Mouse (Mus musculus) liver, adult 2 months (tissue): ENCODE results near the gene Cfap77. TPM values are rescaled to one million over a fixed set of nuclear protein-coding genes. Genes with fewer than 3 reads are reported as not detected.
A peak's percentile ranks its signal among the peaks of the same experiment; 100 is the strongest.

ENCODE experiments used
- DNase-seq: peaks from one replicate; pipeline ENCODE4 v3.0.0-alpha.2; 2011; ENCODE audit warnings: low read depth, low spot score; ENCODE audit errors: extremely low read depth
- H3K27ac ChIP-seq: fragments of 200-500 bp; replicated peaks from 2 replicates; pipeline ENCODE4 v1.5.1; 2012; ENCODE audit warnings: low read depth, mild to moderate bottlenecking, control low read depth, inconsistent platforms, low read length; ENCODE audit not compliant: insufficient read depth
- H3K27me3 ChIP-seq: fragments of 200-500 bp; 2 replicates; pipeline ENCODE4 v1.6.1; 2012; ENCODE audit warnings: mild to moderate bottlenecking, moderate library complexity, low read length, inconsistent platforms; ENCODE audit not compliant: control insufficient read depth, insufficient read depth
- H3K36me3 ChIP-seq: fragments of 200-500 bp; 2 replicates; pipeline ENCODE4 v1.6.1; 2012; ENCODE audit warnings: low read length, inconsistent platforms; ENCODE audit not compliant: control insufficient read depth, insufficient read depth
- H3K4me1 ChIP-seq: fragments of 200-500 bp; 2 replicates; pipeline ENCODE4 v1.6.1; 2011; ENCODE audit warnings: low read length; ENCODE audit not compliant: control insufficient read depth, insufficient read depth
- H3K4me3 ChIP-seq: fragments of 200-500 bp; 2 replicates; pipeline ENCODE4 v1.5.1; 2011; ENCODE audit warnings: low read depth, mild to moderate bottlenecking, control low read depth, low read length, moderate library complexity; ENCODE audit not compliant: insufficient read depth
- H3K79me2 ChIP-seq: fragments of 200-500 bp; 2 replicates; pipeline ENCODE4 v1.6.1; 2012; ENCODE audit warnings: inconsistent platforms, mild to moderate bottlenecking, low read length, moderate library complexity; ENCODE audit not compliant: control insufficient read depth, insufficient read depth
- H3K9ac ChIP-seq: fragments of 200-500 bp; 2 replicates; pipeline ENCODE4 v1.6.1; 2012; ENCODE audit warnings: low read depth, mild to moderate bottlenecking, control low read depth, inconsistent platforms, low read length
- CTCF ChIP-seq: fragments of 200-500 bp; IDR thresholded peaks from 2 replicates; pipeline ENCODE4 v1.5.1; 2011; ENCODE audit warnings: low read depth, low read length, control low read depth
- POLR2A ChIP-seq: fragments of 200-500 bp; IDR thresholded peaks from 2 replicates; pipeline ENCODE4 v1.6.1; 2011; ENCODE audit warnings: low read length, control low read depth; ENCODE audit not compliant: insufficient read depth; ENCODE audit errors: extremely low read depth
- WGBS: fragments of 180-500 bp; shearing (Covaris S2); methylation state at CpG from one replicate; pipeline ENCODE4 v1.1.7; 2018; 5-methylcytosine and 5-hydroxymethylcytosine counted together
- polyA plus RNA-seq: library from polyadenylated mRNA; depleted of rRNA; stranded (reverse); fragments of >200 nt; gene quantifications from 2 replicates; pipeline ENCODE4 v1.2.3, GENCODE M21; 2012
- total RNA-seq: library from RNA; depleted of rRNA; stranded (reverse); fragments of >200 nt; gene quantifications from 2 replicates; pipeline ENCODE4 v1.2.3, GENCODE M21; 2014

Gene Cfap77
- total and polyA plus RNA-seq, 2 experiments: 0.06 TPM; not detected in 1

GRCm38 (mm10) chr2:28952981-28953380 is 101.9 kb downstream of the Cfap77 start:
- 84% methylated on average over 8 of the region's 8 CpGs for WGBS
- H3K9ac ChIP-seq: no peak overlapping the region
- H3K79me2 ChIP-seq: no peaks in the 10 kb centered on the region
- H3K36me3 ChIP-seq: no peaks in the 10 kb centered on the region
- no peak overlapping the region for H3K4me3 ChIP-seq
- no peaks in the 10 kb centered on the region for H3K4me1 ChIP-seq
- H3K27ac ChIP-seq: no peak overlapping the region
- TF ChIP-seq POLR2A: no peak
- no peak for DNase-seq
- H3K27me3 ChIP-seq: no peaks in the 10 kb centered on the region

GRCm38 (mm10) chr2:28946312-28946711 is 108.6 kb downstream of the Cfap77 start:
- no peaks in the 10 kb centered on the region for H3K4me1 ChIP-seq
- no peak overlapping the region for H3K27ac ChIP-seq
- H3K36me3 ChIP-seq: no peaks in the 10 kb centered on the region
- no peaks in the 10 kb centered on the region for H3K79me2 ChIP-seq
- 80% methylated on average over 3 of the region's 3 CpGs for WGBS
- TF ChIP-seq POLR2A: no peak
- no peak for TF ChIP-seq CTCF
- no peak for DNase-seq
- H3K27me3 ChIP-seq: no peaks in the 10 kb centered on the region
- H3K9ac ChIP-seq: no peak overlapping the region
- H3K4me3 ChIP-seq: no peak overlapping the region

GRCm38 (mm10) chr2:28945388-28945787 is 109.5 kb downstream of the Cfap77 start:
- no peak for DNase-seq
- Histone ChIP-seq H3K9ac (no peak overlapping the region), H3K27me3 (no peaks in the 10 kb centered on the region), H3K36me3 (no peaks in the 10 kb centered on the region), H3K27ac (no peak overlapping the region), H3K4me3 (no peak overlapping the region), H3K4me1 (no peaks in the 10 kb centered on the region), H3K79me2 (no peaks in the 10 kb centered on the region)
- 73% methylated on average over 6 of the region's 6 CpGs for WGBS
- TF ChIP-seq POLR2A (no peak), CTCF (no peak)

GRCm38 (mm10) chr2:28943666-28944516 is 111.0 kb downstream of the Cfap77 start:
- no peak for TF ChIP-seq POLR2A
- TF ChIP-seq CTCF: no peak
- 71% methylated on average over 30 of the region's 30 CpGs for WGBS
- no peak overlapping the region for H3K4me3 ChIP-seq
- H3K9ac ChIP-seq: no peak overlapping the region
- H3K79me2 ChIP-seq: no peaks in the 10 kb centered on the region
- no peaks in the 10 kb centered on the region for H3K27me3 ChIP-seq
- H3K4me1 ChIP-seq: no peaks in the 10 kb centered on the region
- H3K36me3 ChIP-seq: no peaks in the 10 kb centered on the region
- DNase-seq: no peak
- H3K27ac ChIP-seq: no peak overlapping the region

- no peak overlapping the region for H3K27ac ChIP-seq
- no peak overlapping the region for H3K4me3 ChIP-seq
- no peaks in the 10 kb centered on the region for H3K79me2 ChIP-seq
- TF ChIP-seq POLR2A (no peak), CTCF (no peak)
- DNase-seq: no peak
- no peak overlapping the region for H3K9ac ChIP-seq
- H3K36me3 ChIP-seq: no peaks in the 10 kb centered on the region
- no peaks in the 10 kb centered on the region for H3K27me3 ChIP-seq
- WGBS: 72% methylated on average over 7 of the region's 7 CpGs
- H3K4me1 ChIP-seq: no peaks in the 10 kb centered on the region
These were observed 115.9 kb downstream of the Cfap77 start for GRCm38 (mm10) chr2:28938997-28939396.

GRCm38 (mm10) chr2:28930571-28930970 is 124.3 kb downstream of the Cfap77 start:
- Histone ChIP-seq H3K27me3 (no peaks in the 10 kb centered on the region), H3K4me3 (no peak overlapping the region), H3K36me3 (no peaks in the 10 kb centered on the region), H3K27ac (no peak overlapping the region), H3K4me1 (no peaks in the 10 kb centered on the region), H3K9ac (no peak overlapping the region), H3K79me2 (no peaks in the 10 kb centered on the region)
- 94% methylated on average over 3 of the region's 3 CpGs for WGBS
- no peak for DNase-seq
- TF ChIP-seq POLR2A (no peak), CTCF (peak; percentile 6; the same call in 1 of the 2 replicates)
